Mouse (Mus musculus): Measurements from ENCODE around the gene Wdr27. TPM values are rescaled to one million over a fixed set of nuclear protein-coding genes. Genes with fewer than 3 reads are reported as not detected.

Gene Wdr27
- polyA plus RNA-seq, 1 experiment from 2014 or later, result 8.2 TPM

- no peak overlapping the region for H3K4me2 ChIP-seq
- H3K9ac ChIP-seq, result no peak overlapping the region
- H3K36me3 ChIP-seq (replicated peaks), result no peaks in the 10 kb centered on the region
- ATAC-seq (replicated peaks), result no peak
- H3K4me3 ChIP-seq, result no peak overlapping the region
- H3K4me1 ChIP-seq, result no peaks in the 10 kb centered on the region
- no peak overlapping the region for H3K27ac ChIP-seq
- H3K9me3 ChIP-seq, result no peaks in the 10 kb centered on the region
- no peaks in the 10 kb centered on the region for H3K27me3 ChIP-seq (replicated peaks)
- 92% methylated on average over 7 of the region's 7 CpGs for WGBS
Measured at GRCm38 (mm10) chr17:14806808-14807207, 136.2 kb downstream of the Wdr27 start.

DNA sequence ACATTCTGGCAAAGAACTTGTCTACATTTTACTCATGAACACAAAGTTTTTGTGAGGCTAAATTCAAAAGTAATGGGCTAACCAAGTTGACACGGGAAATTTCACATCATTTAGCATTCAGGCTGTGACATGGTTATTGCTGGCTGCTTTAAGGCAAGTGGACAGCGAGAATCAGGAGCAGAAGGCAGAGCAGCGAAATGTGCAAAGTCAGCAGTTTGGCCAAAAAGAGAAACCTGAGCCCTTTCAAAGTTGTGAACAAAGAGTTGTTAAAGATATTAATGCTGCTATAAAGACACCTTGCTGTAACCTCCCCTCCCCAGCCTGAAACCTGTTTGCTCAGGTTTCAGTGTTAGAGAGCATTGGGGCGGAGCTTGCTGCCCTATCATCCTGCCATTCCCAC is 143.7 kb downstream of the Wdr27 start:
- H3K9ac ChIP-seq, result no peak overlapping the region
- H3K9me3 ChIP-seq, result no peaks in the 10 kb centered on the region
- no peak overlapping the region for H3K27ac ChIP-seq
- H3K27me3 ChIP-seq (replicated peaks), result no peaks in the 10 kb centered on the region
- H3K4me1 ChIP-seq, result no peaks in the 10 kb centered on the region
- no peaks in the 10 kb centered on the region for H3K36me3 ChIP-seq (replicated peaks)
- no peak for ATAC-seq (replicated peaks)
- WGBS, result 87% methylated on average over 4 of the region's 4 CpGs
- no peak overlapping the region for H3K4me2 ChIP-seq
- H3K4me3 ChIP-seq, result no peak overlapping the region

GRCm38 (mm10) chr17:14795074-14795473 is 147.9 kb downstream of the Wdr27 start:
- no peak overlapping the region for H3K4me3 ChIP-seq
- H3K27me3 ChIP-seq (replicated peaks), result no peaks in the 10 kb centered on the region
- no peaks in the 10 kb centered on the region for H3K36me3 ChIP-seq (replicated peaks)
- H3K9me3 ChIP-seq, result no peaks in the 10 kb centered on the region
- H3K9ac ChIP-seq, result no peak overlapping the region
- 96% methylated on average over 4 of the region's 4 CpGs for WGBS
- ATAC-seq (replicated peaks), result no peak
- no peak overlapping the region for H3K27ac ChIP-seq
- H3K4me2 ChIP-seq, result no peak overlapping the region
- no peaks in the 10 kb centered on the region for H3K4me1 ChIP-seq

DNA sequence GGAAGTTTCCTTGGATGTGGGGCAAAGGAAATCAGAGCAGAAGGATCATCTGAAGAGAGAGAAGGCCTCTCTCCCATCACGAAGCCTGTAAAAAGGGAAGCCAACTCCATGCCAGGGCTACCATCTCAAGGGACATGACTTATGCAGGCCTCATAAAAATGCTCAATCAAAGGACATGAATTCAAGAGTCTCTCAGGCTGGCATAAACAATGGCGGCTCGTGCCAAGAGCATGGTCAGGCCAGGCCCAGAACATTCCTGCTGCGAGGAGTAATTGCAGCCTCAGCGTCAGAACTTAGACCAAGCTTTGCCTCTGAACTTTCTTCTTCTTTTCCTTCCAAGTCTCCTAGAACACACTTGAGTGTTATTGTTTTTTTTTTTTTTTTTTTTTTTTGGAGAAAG is 163.6 kb downstream of the Wdr27 start:
- ATAC-seq (replicated peaks), result no peak
- H3K9me3 ChIP-seq, result no peaks in the 10 kb centered on the region
- H3K27me3 ChIP-seq (replicated peaks), result no peaks in the 10 kb centered on the region
- H3K27ac ChIP-seq, result no peak overlapping the region
- H3K4me2 ChIP-seq, result no peak overlapping the region
- no peak overlapping the region for H3K9ac ChIP-seq
- 87% methylated on average over 5 of the region's 5 CpGs for WGBS
- no peak overlapping the region for H3K4me3 ChIP-seq
- no peaks in the 10 kb centered on the region for H3K36me3 ChIP-seq (replicated peaks)
- no peaks in the 10 kb centered on the region for H3K4me1 ChIP-seq

DNA sequence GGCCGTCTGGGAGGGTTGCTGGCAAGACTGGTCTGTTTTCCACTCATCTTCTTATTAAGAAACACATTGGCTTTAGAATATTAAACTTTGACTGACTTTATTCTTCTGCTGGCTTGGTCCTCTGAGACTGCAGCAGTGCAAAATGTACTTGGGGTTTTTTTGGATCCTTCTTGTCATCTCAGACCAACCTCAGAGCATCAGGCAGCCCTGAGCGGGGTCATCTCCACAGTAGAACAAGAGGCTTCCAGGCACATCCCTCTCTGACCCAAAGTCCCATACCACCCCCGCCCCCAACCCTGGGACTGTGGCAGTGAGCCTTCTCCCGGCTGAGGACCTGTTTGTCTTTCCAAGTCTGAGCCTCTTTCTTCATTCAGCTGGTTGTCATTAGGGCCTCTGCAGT is 171.6 kb downstream of the Wdr27 start:
- Histone ChIP-seq H3K36me3 (replicated peaks) (no peaks in the 10 kb centered on the region), H3K9ac (no peak overlapping the region), H3K27me3 (replicated peaks) (no peaks in the 10 kb centered on the region), H3K4me1 (no peaks in the 10 kb centered on the region), H3K27ac (no peak overlapping the region), H3K4me3 (no peak overlapping the region), H3K4me2 (no peak overlapping the region), H3K9me3 (no peaks in the 10 kb centered on the region)
- no peak for ATAC-seq (replicated peaks)
- 79% methylated on average over 4 of the region's 4 CpGs for WGBS

GRCm38 (mm10) chr17:14770377-14770776 is 172.6 kb downstream of the Wdr27 start:
- Histone ChIP-seq H3K27ac (no peak overlapping the region), H3K4me2 (no peak overlapping the region), H3K4me3 (no peak overlapping the region), H3K27me3 (replicated peaks) (no peaks in the 10 kb centered on the region), H3K4me1 (no peaks in the 10 kb centered on the region), H3K36me3 (replicated peaks) (no peaks in the 10 kb centered on the region), H3K9me3 (no peaks in the 10 kb centered on the region), H3K9ac (no peak overlapping the region)
- ATAC-seq (replicated peaks), result no peak
- WGBS, result 69% methylated on average over 5 of the region's 5 CpGs

Other genes starting within 250 kb of the Wdr27 start
- 2.6 and 3.0 TPM in 2 replicates for gene Thbs2, start 248.9 kb downstream of the Wdr27 start, polyA plus RNA-seq (2015; fragmentation: Nextera tagmentation; extraction: Ambion mirVana)
- 21.1 and 21.9 TPM in 2 replicates for gene 1600012H06Rik, start within 50 bp of the Wdr27 start, polyA plus RNA-seq (2015; fragmentation: Nextera tagmentation; extraction: Ambion mirVana)
- 15.9 and 16.0 TPM in 2 replicates for gene Phf10, start 18.1 kb upstream of the Wdr27 start, polyA plus RNA-seq (2015; fragmentation: Nextera tagmentation; extraction: Ambion mirVana)
- gene 9030025P20Rik, start 35.3 kb upstream of the Wdr27 start, polyA plus RNA-seq (2015; fragmentation: Nextera tagmentation; extraction: Ambion mirVana), result 8.3 and 9.6 TPM in 2 replicates
- 1.6 TPM in 1 of 2 replicates, not detected in the other for gene Gm3417, start 35.6 kb upstream of the Wdr27 start, polyA plus RNA-seq (2015; fragmentation: Nextera tagmentation; extraction: Ambion mirVana)
- gene Gm3435, start 67.0 kb upstream of the Wdr27 start, polyA plus RNA-seq (2015; fragmentation: Nextera tagmentation; extraction: Ambion mirVana), result 9.9 and 10.5 TPM in 2 replicates
- gene Ermard, start 98.0 kb upstream of the Wdr27 start, polyA plus RNA-seq (2015; fragmentation: Nextera tagmentation; extraction: Ambion mirVana), result 85.6 and 91.8 TPM in 2 replicates
- 0.53 TPM in 1 of 2 replicates, not detected in the other for gene Tcte3, start 98.3 kb upstream of the Wdr27 start, polyA plus RNA-seq (2015; fragmentation: Nextera tagmentation; extraction: Ambion mirVana)
- gene Gm3448, start 98.4 kb upstream of the Wdr27 start, polyA plus RNA-seq (2015; fragmentation: Nextera tagmentation; extraction: Ambion mirVana), result 3.9 and 5.0 TPM in 2 replicates

All from midbrain, embryonic 15.5 days (tissue).